Mouse (Mus musculus) kidney, adult 9 months (tissue): ENCODE measurements at regions not wholly inside any gene's neighbourhood (a gene's known extent, or its start where the extent isn't known, plus 50 kb on each side); places are given as distances from the start of the nearest gene placed in this dataset.
A peak's percentile ranks its signal among the peaks of the same experiment; 100 is the strongest.
"Not testable (repeated sequence)": the region's sequence is repeated elsewhere in the genome, so short reads cannot be mapped to it uniquely, and the experiment has no call there.

Source experiments
- DNase-seq: peaks from one replicate; pipeline ENCODE4 v3.0.0; 2022

DNA sequence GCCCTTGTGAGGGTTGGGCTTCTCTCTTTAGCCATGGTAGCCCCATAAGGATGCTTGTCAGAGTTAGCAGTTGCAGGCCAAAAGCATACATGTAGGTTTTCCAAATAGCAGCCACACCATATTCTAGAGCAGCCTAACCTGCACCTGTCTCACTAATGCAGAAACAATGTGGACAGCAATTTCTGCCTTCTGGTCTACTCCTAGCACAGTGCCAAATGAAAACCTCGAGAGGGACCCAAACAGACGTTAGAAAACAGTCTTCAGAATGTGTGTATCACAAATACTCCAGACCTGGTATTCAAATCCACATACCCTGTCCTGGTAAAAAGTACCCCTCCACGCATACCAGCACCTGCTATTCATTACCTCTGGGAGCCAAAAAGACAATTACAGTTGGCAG lies 368.9 kb upstream of the Ngly1 start:
- DNase-seq, result no peak

DNA sequence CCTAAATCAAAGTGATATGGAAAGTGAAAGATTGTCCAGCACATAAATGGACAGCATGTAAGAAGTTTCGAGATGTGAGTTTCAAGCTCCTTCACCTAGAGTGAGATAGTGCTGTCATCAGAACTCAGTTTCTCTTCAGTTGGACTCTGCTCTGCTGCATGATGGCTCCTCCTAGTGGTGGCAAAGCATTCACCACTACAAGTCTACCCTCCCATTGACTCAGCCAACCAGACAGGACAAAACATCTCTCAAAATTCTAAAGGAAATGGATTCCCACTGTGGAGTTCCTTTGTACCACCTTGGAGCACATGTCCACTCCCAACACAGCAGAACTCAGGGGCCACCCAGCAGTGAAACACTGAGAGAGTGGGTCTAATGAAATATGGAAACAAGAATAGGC lies 367.8 kb upstream of the Ngly1 start:
- DNase-seq, result peak; percentile 31

DNA sequence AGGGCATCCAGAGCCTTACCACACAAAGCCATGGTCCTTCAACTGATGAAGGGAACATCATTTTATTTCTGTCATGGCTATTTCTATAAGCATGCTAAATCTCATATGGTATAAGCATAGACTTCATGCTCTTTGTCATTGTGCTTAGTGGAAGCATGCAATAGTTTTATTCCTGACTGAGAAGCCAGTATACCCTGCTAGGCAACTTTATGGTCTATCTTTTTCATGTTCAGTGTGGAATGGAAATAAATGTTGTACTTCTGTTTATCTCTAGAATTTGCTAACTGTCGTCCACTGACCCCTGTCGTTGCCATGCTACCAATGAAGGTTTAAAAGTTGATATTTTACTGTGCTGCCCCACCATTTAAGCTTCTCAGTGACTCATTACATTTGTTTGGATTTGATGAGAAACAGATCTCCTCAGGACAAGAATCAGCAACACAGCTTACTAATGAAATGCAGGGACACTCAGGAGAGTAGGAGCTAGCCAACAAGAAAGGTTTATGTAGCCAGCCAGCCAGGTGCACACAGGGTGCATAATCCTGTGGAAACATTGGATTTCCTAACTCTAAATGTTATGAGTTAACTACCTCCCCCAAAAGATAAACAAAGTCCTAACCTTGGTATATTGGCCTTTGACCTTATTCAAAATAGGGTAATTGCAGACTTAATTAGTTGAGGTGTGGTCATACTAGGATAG lies 364.3 kb upstream of the Ngly1 start:
- no peak for DNase-seq

DNA sequence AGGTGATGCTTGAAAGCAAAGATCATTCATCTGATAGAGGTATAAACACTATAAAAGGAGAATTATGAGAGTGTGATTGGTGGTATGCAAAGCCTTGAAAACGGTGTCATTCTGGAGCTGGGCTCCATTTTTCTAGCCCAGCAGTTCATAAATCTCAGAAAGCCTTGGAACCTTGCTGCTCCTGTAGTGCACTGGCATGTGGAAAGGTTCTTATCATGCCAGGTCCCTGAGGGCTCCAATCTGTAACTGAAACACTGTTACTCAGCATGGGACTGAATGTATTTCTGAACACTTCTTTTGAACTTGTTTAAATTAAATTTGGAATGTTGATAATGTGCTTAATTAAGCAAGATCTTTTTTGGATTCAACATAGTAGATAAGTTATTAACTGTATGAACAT lies 352.0 kb upstream of the Ngly1 start:
- no peak for DNase-seq

DNA sequence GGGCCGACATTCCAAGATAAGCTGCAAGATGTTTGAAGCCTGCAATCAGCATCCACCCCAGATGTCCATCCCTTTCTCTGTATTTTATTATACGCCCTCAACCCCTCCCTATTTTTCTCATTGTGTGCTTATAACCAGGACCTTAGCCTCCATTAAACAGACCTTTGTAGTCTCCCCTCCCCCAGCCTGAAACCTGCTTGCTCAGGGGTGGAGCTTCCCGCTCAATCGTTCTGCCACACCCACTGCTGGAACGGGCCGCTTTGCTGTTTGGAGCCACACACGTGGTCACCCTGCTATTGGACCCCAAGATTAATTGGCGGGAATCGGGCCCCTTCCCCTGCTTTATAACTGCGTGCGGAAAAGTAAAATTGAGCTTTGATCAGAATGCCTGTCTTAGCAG lies 342.7 kb upstream of the Ngly1 start:
- not testable (repeated sequence) for DNase-seq

- DNase-seq, result not testable (repeated sequence)
Observed at GRCm38 (mm10) chr14:15913206-15913605, 335.9 kb upstream of the Ngly1 start.

DNA sequence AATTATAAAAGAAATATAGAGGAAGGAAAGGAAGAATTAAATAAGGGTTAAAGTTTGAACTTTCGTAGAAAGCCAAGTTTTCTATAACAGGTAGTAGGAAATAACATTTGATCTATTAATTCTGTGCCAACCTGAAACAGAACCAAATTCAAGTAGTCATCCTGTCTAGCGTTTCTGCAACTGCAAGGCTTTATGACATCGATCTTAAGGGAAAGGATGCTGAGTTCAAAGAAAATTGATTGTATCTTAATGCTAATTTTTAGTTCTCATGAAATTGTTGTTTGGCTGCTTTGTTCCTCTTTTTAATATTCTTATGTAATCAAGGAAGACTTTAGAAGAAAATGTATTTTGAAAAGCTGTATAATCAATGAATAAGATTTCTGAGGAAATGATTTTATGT lies 334.9 kb upstream of the Ngly1 start:
- DNase-seq, result no peak

- not testable (repeated sequence) for DNase-seq
Observed at GRCm38 (mm10) chr14:15924676-15925075, 324.4 kb upstream of the Ngly1 start.

- DNase-seq, result no peak
Observed at GRCm38 (mm10) chr14:15934729-15935128, 314.4 kb upstream of the Ngly1 start.

DNA sequence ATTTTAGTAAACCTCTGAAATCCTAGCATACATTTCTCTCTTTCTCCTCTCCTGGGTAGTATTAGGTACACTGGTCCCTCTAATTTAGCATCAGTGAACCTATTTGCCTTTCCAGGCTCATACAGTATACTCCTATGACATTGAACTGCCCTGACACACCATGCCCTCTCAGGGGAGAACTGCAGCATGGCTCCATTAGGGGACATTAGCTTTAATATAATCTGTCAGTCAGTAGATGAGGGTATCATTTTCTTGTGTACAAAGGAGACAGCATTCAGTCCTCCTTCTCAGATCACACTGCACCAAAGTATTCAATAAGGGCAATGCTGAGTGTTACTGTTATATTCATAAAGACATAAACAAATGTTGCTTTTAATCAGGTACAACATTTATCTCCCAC lies 278.8 kb upstream of the Ngly1 start:
- DNase-seq, result no peak

- DNase-seq, result no peak
Observed at GRCm38 (mm10) chr14:15970767-15971166, 278.3 kb upstream of the Ngly1 start.

- DNase-seq, result no peak
Observed at GRCm38 (mm10) chr14:15971306-15971705, 277.8 kb upstream of the Ngly1 start.

- DNase-seq, result no peak
Observed at GRCm38 (mm10) chr14:15977366-15977765, 271.7 kb upstream of the Ngly1 start.

DNA sequence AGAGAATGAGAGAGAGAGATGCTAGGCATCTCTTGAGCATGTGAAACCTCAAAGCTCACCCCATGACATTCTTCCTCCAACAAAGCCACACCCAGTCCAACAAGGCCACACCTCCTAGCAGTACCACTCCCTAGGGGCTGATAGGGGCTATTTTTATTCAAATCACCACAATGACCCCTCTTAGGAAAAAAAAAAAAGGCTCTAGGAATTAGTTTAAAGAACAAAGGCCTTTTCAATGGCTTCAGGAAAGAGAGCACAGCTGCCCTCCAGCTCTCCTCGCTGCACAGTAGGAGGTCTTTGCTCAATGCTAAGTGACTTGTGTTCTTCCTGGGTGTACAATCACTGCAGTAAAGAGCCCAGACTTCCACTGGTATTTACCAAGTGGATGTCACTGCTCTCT lies 270.8 kb upstream of the Ngly1 start:
- no peak for DNase-seq

GRCm38 (mm10) chr14:16005409-16005808 lies 243.7 kb upstream of the Ngly1 start:
- no peak for DNase-seq

DNA sequence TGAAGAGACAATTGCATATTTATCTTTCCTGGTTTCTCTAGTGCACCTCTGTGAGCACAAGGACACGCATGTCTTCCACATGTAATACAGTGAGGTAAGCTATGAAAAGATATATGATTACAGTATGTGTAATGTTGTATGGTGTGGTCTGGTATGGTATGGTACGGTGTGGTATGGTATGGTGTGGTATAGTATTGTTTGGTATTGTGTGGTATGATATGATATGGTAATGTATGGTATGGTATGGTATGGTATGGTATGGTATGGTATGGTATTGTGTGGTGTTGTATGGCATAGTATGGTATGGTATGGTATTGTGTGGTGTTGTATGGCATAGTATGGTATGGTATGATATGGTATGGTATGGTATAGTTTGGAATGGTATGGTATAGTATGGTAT lies 242.1 kb upstream of the Ngly1 start:
- DNase-seq, result no peak

DNA sequence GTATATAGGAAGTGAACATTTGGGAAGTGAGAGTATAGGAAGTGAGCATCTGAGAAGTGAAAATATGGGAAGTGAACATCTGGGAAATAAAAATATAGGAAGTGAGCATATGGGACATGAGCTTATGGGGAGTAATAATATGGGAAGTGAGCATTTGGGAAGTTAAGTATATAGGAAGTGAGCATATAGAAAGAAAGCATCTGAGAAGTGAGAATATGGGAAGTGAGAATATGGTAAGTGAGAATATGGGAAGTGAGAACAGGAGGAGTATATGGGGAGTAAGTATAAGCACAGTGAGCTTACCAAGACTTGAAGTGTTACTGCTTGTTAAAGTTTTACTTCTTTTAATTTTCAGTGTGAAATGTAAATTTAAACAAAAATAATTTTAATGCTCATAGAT lies 239.3 kb upstream of the Ngly1 start:
- no peak for DNase-seq

DNA sequence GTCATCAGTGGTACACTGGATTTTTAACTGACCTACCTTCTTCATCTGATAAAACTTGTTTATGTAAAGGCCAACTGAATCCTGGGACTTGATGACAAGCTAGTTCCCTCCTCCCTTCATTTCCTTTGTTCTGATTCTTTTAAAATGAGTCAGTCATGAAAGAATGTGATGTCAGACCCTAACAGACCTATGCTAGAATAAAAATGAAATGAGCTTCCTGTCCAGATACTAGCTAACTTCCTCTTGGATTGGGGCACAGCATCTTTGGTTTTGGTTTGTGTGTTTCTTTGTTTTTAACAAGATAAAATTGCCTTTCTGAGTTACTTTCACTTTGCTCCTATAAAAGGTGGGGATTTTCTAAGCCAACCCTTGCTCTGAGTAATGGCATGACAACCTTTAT lies 225.2 kb upstream of the Ngly1 start:
- no peak for DNase-seq

- DNase-seq, result no peak
Observed at GRCm38 (mm10) chr14:16037771-16038170, 211.3 kb upstream of the Ngly1 start.

DNA sequence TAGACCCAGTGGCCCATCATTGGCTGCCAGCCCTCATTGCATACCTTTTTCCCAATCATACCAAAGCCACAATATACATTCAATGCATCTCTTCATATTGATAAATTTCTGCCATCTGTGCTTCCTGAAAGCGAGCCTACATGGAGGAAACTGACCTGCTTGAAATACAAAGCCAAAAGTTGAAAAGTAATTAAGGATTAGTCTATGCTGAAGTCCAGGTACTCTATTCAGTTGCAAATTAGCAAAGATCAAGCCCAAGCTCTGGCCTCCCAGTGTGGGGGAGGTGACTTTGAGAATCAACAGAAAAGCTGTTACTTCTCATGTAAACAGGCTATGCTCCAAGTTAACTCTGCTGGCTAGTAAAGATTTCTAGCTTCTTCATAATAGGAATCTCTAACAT lies 210.7 kb upstream of the Ngly1 start:
- DNase-seq, result peak; percentile 25

GRCm38 (mm10) chr14:16044466-16044865 lies 204.6 kb upstream of the Ngly1 start:
- DNase-seq, result no peak

GRCm38 (mm10) chr14:16072534-16072933 lies 176.5 kb upstream of the Ngly1 start:
- not testable (repeated sequence) for DNase-seq

DNA sequence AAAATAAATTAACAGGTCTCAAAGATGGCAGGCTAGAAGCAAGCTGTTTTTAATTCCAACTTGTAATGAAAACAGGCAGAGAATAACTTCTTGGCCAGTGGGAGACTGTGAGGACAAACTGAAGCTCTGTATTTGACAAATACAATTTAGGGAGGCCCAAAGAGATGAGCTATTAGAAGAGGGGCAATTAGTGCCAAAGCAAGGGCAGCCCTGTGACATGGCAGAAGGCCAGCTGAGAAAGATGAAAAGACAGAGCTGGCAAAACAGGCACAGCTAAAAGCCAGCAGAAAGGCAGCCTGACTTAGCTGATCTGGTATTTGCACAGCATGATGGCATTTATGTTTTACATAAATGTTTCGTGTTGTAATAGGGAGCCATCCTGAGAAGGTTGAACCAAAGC lies 175.0 kb upstream of the Ngly1 start:
- no peak for DNase-seq

GRCm38 (mm10) chr14:16079096-16079495 lies 170.0 kb upstream of the Ngly1 start:
- no peak for DNase-seq

- not testable (repeated sequence) for DNase-seq
Observed at GRCm38 (mm10) chr14:16087231-16087630, 161.8 kb upstream of the Ngly1 start.
